Mouse (Mus musculus) CH12.LX (cell line): ENCODE results near the gene Lime1. TPM values are rescaled to one million over a fixed set of nuclear protein-coding genes. Genes with fewer than 3 reads are reported as not detected.
A peak's percentile ranks its signal among the peaks of the same experiment; 100 is the strongest.

Experiments used
- DNase-seq: peaks from one replicate; pipeline ENCODE4 v3.0.0-alpha.2; 2013; ENCODE audit errors: extremely low read depth
- H3K27ac ChIP-seq: 2 replicates; pipeline ENCODE4 v1.5.1; 2012; ENCODE audit warnings: low read depth, mild to moderate bottlenecking, control low read depth, moderate library complexity; ENCODE audit not compliant: insufficient read depth
- H3K27me3 ChIP-seq: replicated peaks from 2 replicates; pipeline ENCODE3; 2012; ENCODE audit warnings: inconsistent platforms
- H3K36me3 ChIP-seq, 2 experiments: replicated peaks in 1 of 2; 2 replicates each; pipeline versions ENCODE3 to v1.6.1; 2012; ENCODE audit warnings: inconsistent platforms in 1 of 2, low read length in 1 of 2, mild to moderate bottlenecking in 1 of 2, mixed read lengths in 1 of 2, moderate library complexity in 1 of 2; ENCODE audit not compliant: control insufficient read depth in 1 of 2, insufficient read depth in 1 of 2
- H3K4me1 ChIP-seq, 2 experiments: 2 replicates each; pipeline ENCODE4 v1.6.1; 2012; ENCODE audit warnings: inconsistent platforms in 1 of 2, moderate library complexity in 1 of 2; ENCODE audit not compliant: insufficient read depth in 2 of 2, control insufficient read depth in 1 of 2
- H3K4me2 ChIP-seq: 2 replicates; pipeline ENCODE4 v1.6.1; 2012; ENCODE audit warnings: low read depth, mild to moderate bottlenecking, control low read depth; ENCODE audit not compliant: poor library complexity, insufficient read depth, severe bottlenecking
- H3K4me3 ChIP-seq, 3 experiments: fragments of 150-350 bp in 1 of 3; sonication (generic) in 1 of 3; replicated peaks in 1 of 3; 2 replicates each; pipeline versions ENCODE3 to v1.5.1; 2011 to 2012; ENCODE audit warnings: low read depth in 2 of 3, low read length in 2 of 3, mild to moderate bottlenecking in 2 of 3, moderate library complexity in 2 of 3, control low read depth in 1 of 3, improper control_type of control experiment in 1 of 3, inconsistent platforms in 1 of 3, mixed read lengths in 1 of 3; ENCODE audit not compliant: poor library complexity in 1 of 3
- H3K79me2 ChIP-seq: replicated peaks from 2 replicates; pipeline ENCODE4 v1.6.1; 2012; ENCODE audit warnings: mild to moderate bottlenecking, moderate library complexity; ENCODE audit not compliant: control insufficient read depth, poor library complexity, insufficient read depth, severe bottlenecking; ENCODE audit errors: extremely low read depth
- H3K9ac ChIP-seq: 2 replicates; pipeline ENCODE4 v1.6.1; 2012; ENCODE audit warnings: low read depth, mild to moderate bottlenecking, control low read depth, moderate library complexity; ENCODE audit not compliant: insufficient read depth
- H3K9me3 ChIP-seq: replicated peaks from 2 replicates; pipeline ENCODE3; 2012; ENCODE audit warnings: low read length, inconsistent platforms, mixed read lengths
- CHD2 ChIP-seq: IDR thresholded peaks from 2 replicates; pipeline ENCODE4 v1.6.1; 2011; ENCODE audit warnings: low read length, improper control_type of control experiment
- EP300 ChIP-seq: IDR thresholded peaks from 2 replicates; pipeline ENCODE4 v1.6.1; 2011; ENCODE audit warnings: low read length, improper control_type of control experiment
- ETS1 ChIP-seq: conservative IDR thresholded peaks from 2 replicates; pipeline ENCODE4 v1.6.1; 2012; ENCODE audit warnings: low read depth, mild to moderate bottlenecking, inconsistent platforms, low read length, improper control_type of control experiment, moderate library complexity
- GABPA ChIP-seq: IDR thresholded peaks from 2 replicates; pipeline ENCODE4 v1.6.1; 2012; ENCODE audit warnings: low read depth, low read length, improper control_type of control experiment, inconsistent platforms; ENCODE audit not compliant: insufficient replicate concordance
- IRF4 ChIP-seq: IDR thresholded peaks from 2 replicates; pipeline ENCODE4 v1.6.1; 2014; ENCODE audit warnings: low read depth, mild to moderate bottlenecking, inconsistent platforms, low read length, improper control_type of control experiment
- JUND ChIP-seq: conservative IDR thresholded peaks from 2 replicates; pipeline ENCODE4 v1.6.1; 2011; ENCODE audit warnings: low read depth, low read length, improper control_type of control experiment
- MAFK ChIP-seq: IDR thresholded peaks from 2 replicates; pipeline ENCODE4 v1.6.1; 2011; ENCODE audit warnings: low read length, improper control_type of control experiment; ENCODE audit not compliant: insufficient replicate concordance
- MAX ChIP-seq: IDR thresholded peaks from 2 replicates; pipeline ENCODE4 v1.6.1; 2011; ENCODE audit warnings: low read length, improper control_type of control experiment
- MAZ ChIP-seq: IDR thresholded peaks from 2 replicates; pipeline ENCODE4 v1.6.1; 2012; ENCODE audit warnings: low read depth, mild to moderate bottlenecking, inconsistent platforms, low read length, improper control_type of control experiment, moderate library complexity
- MXI1 ChIP-seq: IDR thresholded peaks from 2 replicates; pipeline ENCODE4 v1.6.1; 2011; ENCODE audit warnings: mild to moderate bottlenecking, low read depth, low read length, improper control_type of control experiment
- NELFE ChIP-seq: IDR thresholded peaks from 2 replicates; pipeline ENCODE4 v1.6.1; 2011; ENCODE audit warnings: low read depth, low read length, improper control_type of control experiment
- NRF1 ChIP-seq: IDR thresholded peaks from 2 replicates; pipeline ENCODE4 v1.6.1; 2014; ENCODE audit warnings: low read depth, mild to moderate bottlenecking, inconsistent platforms, low read length, improper control_type of control experiment, moderate library complexity
- POLR2AphosphoS2 ChIP-seq: IDR thresholded peaks from 2 replicates; pipeline ENCODE4 v1.6.1; 2011; ENCODE audit warnings: low read depth, low read length, improper control_type of control experiment
- RAD21 ChIP-seq: IDR thresholded peaks from 2 replicates; pipeline ENCODE4 v1.6.1; 2011; ENCODE audit warnings: low read depth, mild to moderate bottlenecking, low read length, improper control_type of control experiment, moderate library complexity
- SIN3A ChIP-seq: IDR thresholded peaks from 2 replicates; pipeline ENCODE4 v1.6.1; 2012; ENCODE audit warnings: low read length, improper control_type of control experiment, inconsistent platforms
- TCF12 ChIP-seq: IDR thresholded peaks from 2 replicates; pipeline ENCODE4 v1.6.1; 2014; ENCODE audit warnings: low read depth, mild to moderate bottlenecking, inconsistent platforms, low read length, improper control_type of control experiment
- UBTF ChIP-seq: IDR thresholded peaks from 2 replicates; pipeline ENCODE4 v1.6.1; 2012; ENCODE audit warnings: low read depth, mild to moderate bottlenecking, inconsistent platforms, low read length, improper control_type of control experiment, moderate library complexity
- USF2 ChIP-seq: conservative IDR thresholded peaks from 2 replicates; pipeline ENCODE4 v1.6.1; 2011; ENCODE audit warnings: low read depth, low read length, improper control_type of control experiment
- ZKSCAN1 ChIP-seq: IDR thresholded peaks from 2 replicates; pipeline ENCODE4 v1.6.1; 2012; ENCODE audit warnings: low read depth, inconsistent platforms, low read length, improper control_type of control experiment, borderline replicate concordance
- dilution Hi-C: fragments of 300-500 bp; cut with MboI; formaldehyde crosslinking; loops from 2 replicates; pipeline ENCODE4 v1.14.3; 2020; ENCODE audit warnings: low sequenced_read_pairs; ENCODE audit not compliant: extremely low pct_unique_long_range_greater_than_20kb, extremely low pct_ligation_motif_present
- in situ Hi-C: fragments of 300-500 bp; cut with MboI; formaldehyde crosslinking; loops from 3 replicates; pipeline ENCODE4 v1.14.3; 2019; ENCODE audit warnings: low sequenced_read_pairs, low pct_ligation_motif_present, low pct_unique_long_range_greater_than_20kb, mixed read lengths
- polyA plus RNA-seq: library from polyadenylated mRNA; unstranded; fragments of >175 nt; gene quantifications from 2 replicates; pipeline ENCODE4 v1.2.1, GENCODE M21; 2012; ENCODE audit warnings: low read depth; ENCODE audit not compliant: insufficient read length
- total RNA-seq, 2 experiments: library from RNA; depleted of rRNA; stranded (reverse); fragments of 300-350 nt in 1 of 2; fragments of >200 nt in 1 of 2; gene quantifications; 2 replicates each; pipeline ENCODE4 v1.2.3; 2012 to 2014

Lime1 gene
- total and polyA plus RNA-seq, 3 experiments, result 59.7 to 70.7 (median 61.5) TPM

DNA sequence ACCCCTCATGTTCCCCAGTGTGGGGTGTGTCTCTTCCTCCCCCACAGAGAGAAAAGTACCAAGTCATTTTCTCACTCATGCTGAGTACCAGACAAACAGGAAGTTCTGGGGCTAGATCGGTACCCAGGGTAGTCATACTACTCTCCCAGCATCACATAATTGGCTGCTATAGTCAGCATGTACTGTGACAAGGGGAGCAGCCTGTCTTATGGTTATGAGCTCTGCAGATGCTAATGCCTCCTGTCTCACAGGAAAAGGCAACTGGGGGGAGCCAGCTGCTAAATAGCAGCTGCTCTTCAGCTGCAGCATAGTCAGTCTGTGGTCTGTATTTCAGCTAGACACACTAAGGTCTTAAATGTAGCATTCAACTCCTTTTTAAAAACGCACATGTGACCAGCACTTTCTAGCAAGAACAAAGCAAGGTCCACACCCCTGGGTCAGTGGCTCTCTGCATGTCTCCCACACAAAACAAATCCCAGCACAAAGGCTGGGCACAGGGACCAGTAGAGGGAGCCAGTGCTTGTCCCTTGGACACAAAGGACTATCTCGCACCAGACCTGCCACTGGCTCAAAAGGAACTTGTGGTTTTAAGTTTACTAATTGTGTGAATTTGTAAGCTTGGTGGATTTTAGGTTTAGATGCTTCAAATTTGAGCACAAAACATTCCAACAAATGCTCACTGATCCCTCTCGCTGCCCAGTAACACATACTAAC lies 31.0 kb downstream of the Lime1 start (continued):
- TF ChIP-seq JUND (peak; percentile 57), GABPA (no peak), ZKSCAN1 (no peak), NELFE (peak; percentile 56), MXI1 (peak; percentile 39; the same call in 1 of the 2 replicates), TCF12 (peak; percentile 43; the same call in 1 of the 2 replicates), CHD2 (peak; percentile 41; the same call in 1 of the 2 replicates), NRF1 (no peak), ETS1 (0 out of 2 replicates have a peak, but pooled peaks have one; percentile 15), MAFK (no peak), SIN3A (peak; percentile 65)

DNA sequence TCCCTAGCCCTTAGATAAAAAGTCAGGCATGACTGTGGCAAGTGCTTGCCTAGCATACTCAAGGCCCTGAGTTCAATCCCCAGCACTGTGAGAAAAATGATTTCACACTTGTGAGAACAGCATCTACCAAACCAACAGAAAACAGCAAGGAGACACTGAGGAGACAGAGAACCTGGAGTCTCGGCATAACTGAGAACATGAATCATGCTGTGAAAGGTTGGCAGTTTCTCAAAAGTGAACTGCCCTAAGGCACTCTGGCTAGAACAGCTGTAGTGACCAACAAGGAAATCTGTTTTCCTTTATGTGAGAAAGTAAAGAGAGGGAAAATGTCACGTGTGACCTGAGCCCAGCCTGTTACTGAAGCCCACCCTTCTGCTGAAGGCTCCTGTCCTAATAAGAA lies 33.3 kb downstream of the Lime1 start:
- DNase-seq, result no peak
- Histone ChIP-seq H3K9me3 (no peaks in the 10 kb centered on the region), H3K4me3 (no peak overlapping the region), H3K9ac (no peak overlapping the region), H3K4me2 (no peak overlapping the region), H3K27me3 (no peaks in the 10 kb centered on the region), H3K27ac (no peak overlapping the region), H3K79me2 (peaks cover 2% of the 10 kb centered on the region; the same call in 1 of the 2 replicates), H3K4me1 (peaks cover 18 to 26% of the 10 kb centered on the region in 2 experiments), H3K36me3 (peaks cover 4 to 57% of the 10 kb centered on the region in 2 experiments)
- dilution Hi-C loops (no loop called here), in situ Hi-C loops (no loop called here)
- TF ChIP-seq MXI1 (no peak), ETS1 (no peak), IRF4 (no peak), RAD21 (no peak), MAZ (no peak), EP300 (no peak), MAX (no peak), USF2 (no peak), POLR2AphosphoS2 (no peak), UBTF (no peak)
